Mouse (Mus musculus): ENCODE results near the gene Zbtb16. TPM values are rescaled to one million over a fixed set of nuclear protein-coding genes. Genes with fewer than 3 reads are reported as not detected.

The Zbtb16 gene
- total and polyA plus RNA-seq, 2 experiments: 7.2 to 24.2 TPM

DNA sequence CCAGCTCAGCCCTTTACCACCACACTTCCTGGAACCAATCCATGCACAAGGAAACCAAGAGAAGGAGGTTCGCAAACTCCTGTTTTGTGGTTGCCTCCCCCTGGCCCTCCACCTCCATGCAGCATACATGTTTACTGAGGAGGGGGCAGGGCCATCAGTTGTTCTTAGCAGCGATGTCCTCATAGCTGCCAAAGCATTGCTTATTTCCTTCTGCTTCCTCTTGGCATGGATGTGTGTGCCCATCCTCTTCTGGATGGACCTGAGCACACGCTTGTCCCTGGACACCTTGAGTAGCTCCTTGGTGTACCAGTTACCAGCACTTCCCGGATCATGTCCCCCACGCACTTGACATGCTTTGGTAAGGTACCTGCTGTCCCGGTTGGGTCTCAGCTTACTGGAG lies 64.5 kb downstream of the Zbtb16 start:
- no peak for TF ChIP-seq POLR2A (IDR thresholded peaks at IDR 0.05; ENCODE audit: extremely low read depth, insufficient read depth, low read length)
- no peak for TF ChIP-seq CTCF (IDR thresholded peaks at IDR 0.05; ENCODE audit: low read depth, low read length)
- DNase-seq (ENCODE audit: extremely low read depth, low read depth, low spot score): no peak

GRCm38 (mm10) chr9:48768965-48769364 lies 67.1 kb downstream of the Zbtb16 start:
- TF ChIP-seq CTCF (IDR thresholded peaks at IDR 0.05; ENCODE audit: low read depth, low read length): no peak
- Histone ChIP-seq H3K27ac (replicated peaks; ENCODE audit: insufficient read depth, low read depth, low read length) (no peak overlapping the region), H3K9ac (ENCODE audit: low read depth, low read length) (no peak overlapping the region), H3K4me1 (ENCODE audit: control insufficient read depth, insufficient read depth, low read length) (peaks cover 18% of the 10 kb centered on the region; the same call in 1 of the 2 replicates), H3K79me2 (ENCODE audit: control insufficient read depth, insufficient read depth, low read length) (peaks cover 37% of the 10 kb centered on the region; the same call in 1 of the 2 replicates), H3K4me3 (ENCODE audit: insufficient read depth, low read depth, low read length) (no peak overlapping the region), H3K27me3 (ENCODE audit: control insufficient read depth, insufficient read depth, low read length) (no peaks in the 10 kb centered on the region), H3K36me3 (ENCODE audit: control insufficient read depth, insufficient read depth, low read length) (no peaks in the 10 kb centered on the region)
- no peak for DNase-seq (ENCODE audit: extremely low read depth, low read depth, low spot score)
- WGBS: 89% methylated on average over 4 of the region's 4 CpGs

More for the DNA sequence above, 64.5 kb downstream of the Zbtb16 start:
- Histone ChIP-seq H3K27ac (replicated peaks; ENCODE audit: insufficient read depth, low read depth, low read length) (no peak overlapping the region), H3K9ac (ENCODE audit: low read depth, low read length) (no peak overlapping the region), H3K79me2 (ENCODE audit: control insufficient read depth, insufficient read depth, low read length) (peaks cover 29% of the 10 kb centered on the region; the same call in 1 of the 2 replicates), H3K4me3 (ENCODE audit: insufficient read depth, low read depth, low read length) (no peak overlapping the region), H3K4me1 (ENCODE audit: control insufficient read depth, insufficient read depth, low read length) (peaks cover 12% of the 10 kb centered on the region; the same call in 1 of the 2 replicates), H3K36me3 (ENCODE audit: control insufficient read depth, insufficient read depth, low read length) (peaks cover 2% of the 10 kb centered on the region; the same call in 1 of the 2 replicates), H3K27me3 (ENCODE audit: control insufficient read depth, insufficient read depth, low read length) (no peaks in the 10 kb centered on the region)
- 91% methylated on average over 6 of the region's 6 CpGs for WGBS

DNA sequence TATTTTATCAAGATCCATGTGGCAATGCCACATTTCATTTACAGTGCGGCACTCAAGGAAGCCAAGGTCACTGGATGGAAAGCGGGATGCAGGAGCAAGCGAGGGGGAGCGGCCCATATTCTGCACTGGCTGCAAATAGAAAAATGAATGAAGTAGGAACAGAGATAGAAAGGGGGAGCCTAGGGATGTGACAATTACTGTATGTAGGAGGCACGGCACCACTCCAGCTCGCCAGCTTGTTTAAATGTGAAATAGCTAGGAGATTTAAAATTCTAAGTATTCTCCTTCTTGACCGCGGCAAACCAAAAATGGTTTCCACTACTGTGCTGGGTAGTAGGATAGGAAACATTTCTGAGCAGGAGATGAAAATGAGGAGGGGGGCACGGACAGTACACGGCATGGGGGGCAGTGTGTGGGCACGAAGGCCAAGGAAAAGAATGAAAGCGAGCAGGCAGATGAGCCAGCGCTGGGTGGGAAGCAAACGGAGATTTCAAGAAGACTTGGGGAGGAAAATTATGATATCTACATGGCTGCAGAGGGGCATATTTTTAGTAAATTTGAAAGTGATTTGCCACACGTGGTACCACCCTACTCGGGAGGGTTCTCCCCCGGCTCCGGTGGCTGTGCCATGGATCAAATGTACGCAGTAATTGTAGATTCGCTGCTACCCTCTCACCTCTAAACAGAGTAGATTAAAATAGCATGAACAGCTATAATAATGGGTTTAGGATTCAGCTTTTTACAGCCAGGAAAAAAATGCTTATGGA lies 68.2 kb downstream of the Zbtb16 start:
- H3K36me3 ChIP-seq (ENCODE audit: control insufficient read depth, insufficient read depth, low read length): no peaks in the 10 kb centered on the region
- no peak overlapping the region for H3K4me3 ChIP-seq (ENCODE audit: insufficient read depth, low read depth, low read length)
- H3K27me3 ChIP-seq (ENCODE audit: control insufficient read depth, insufficient read depth, low read length): no peaks in the 10 kb centered on the region
- DNase-seq (ENCODE audit: extremely low read depth, low read depth, low spot score): no peak
- no peak overlapping the region for H3K27ac ChIP-seq (replicated peaks; ENCODE audit: insufficient read depth, low read depth, low read length)
- H3K4me1 ChIP-seq (ENCODE audit: control insufficient read depth, insufficient read depth, low read length): peaks cover 18% of the 10 kb centered on the region; the same call in 1 of the 2 replicates
- TF ChIP-seq POLR2A (IDR thresholded peaks at IDR 0.05; ENCODE audit: extremely low read depth, insufficient read depth, low read length) (no peak), CTCF (IDR thresholded peaks at IDR 0.05; ENCODE audit: low read depth, low read length) (no peak)
- H3K9ac ChIP-seq (ENCODE audit: low read depth, low read length): no peak overlapping the region
- WGBS: 86% methylated on average over 20 of the region's 20 CpGs
- H3K79me2 ChIP-seq (ENCODE audit: control insufficient read depth, insufficient read depth, low read length): peaks cover 33% of the 10 kb centered on the region; the same call in 1 of the 2 replicates

DNA sequence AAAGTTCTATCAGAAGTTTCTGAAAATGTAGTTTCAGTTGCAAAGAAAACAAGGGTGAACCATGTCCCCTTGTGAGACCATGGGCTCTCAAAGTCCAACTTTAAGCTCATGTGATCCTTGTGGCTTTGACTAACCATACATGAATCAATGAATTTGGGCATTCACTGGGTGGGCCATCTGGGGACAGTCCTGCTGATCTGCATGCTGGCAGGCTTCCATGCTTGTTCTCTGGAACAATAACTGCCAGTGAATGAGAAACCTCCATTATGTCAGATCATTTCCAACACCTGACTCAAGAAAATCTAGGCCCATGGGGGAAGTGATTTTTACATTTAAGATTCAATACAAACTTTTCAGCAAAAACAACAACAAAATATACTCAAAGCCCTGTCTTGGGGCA lies 70.1 kb downstream of the Zbtb16 start:
- Histone ChIP-seq H3K27me3 (ENCODE audit: control insufficient read depth, insufficient read depth, low read length) (no peaks in the 10 kb centered on the region), H3K36me3 (ENCODE audit: control insufficient read depth, insufficient read depth, low read length) (no peaks in the 10 kb centered on the region), H3K4me3 (ENCODE audit: insufficient read depth, low read depth, low read length) (no peak overlapping the region), H3K9ac (ENCODE audit: low read depth, low read length) (no peak overlapping the region), H3K79me2 (ENCODE audit: control insufficient read depth, insufficient read depth, low read length) (peaks cover 39% of the 10 kb centered on the region), H3K27ac (replicated peaks; ENCODE audit: insufficient read depth, low read depth, low read length) (peak overlapping the region; percentile 38; the same call in 1 of the 2 replicates), H3K4me1 (ENCODE audit: control insufficient read depth, insufficient read depth, low read length) (peaks cover 21% of the 10 kb centered on the region; the same call in 1 of the 2 replicates)
- TF ChIP-seq POLR2A (IDR thresholded peaks at IDR 0.05; ENCODE audit: extremely low read depth, insufficient read depth, low read length) (no peak), CTCF (IDR thresholded peaks at IDR 0.05; ENCODE audit: low read depth, low read length) (no peak)
- peak; percentile 63 for DNase-seq (ENCODE audit: extremely low read depth, low read depth, low spot score)

DNA sequence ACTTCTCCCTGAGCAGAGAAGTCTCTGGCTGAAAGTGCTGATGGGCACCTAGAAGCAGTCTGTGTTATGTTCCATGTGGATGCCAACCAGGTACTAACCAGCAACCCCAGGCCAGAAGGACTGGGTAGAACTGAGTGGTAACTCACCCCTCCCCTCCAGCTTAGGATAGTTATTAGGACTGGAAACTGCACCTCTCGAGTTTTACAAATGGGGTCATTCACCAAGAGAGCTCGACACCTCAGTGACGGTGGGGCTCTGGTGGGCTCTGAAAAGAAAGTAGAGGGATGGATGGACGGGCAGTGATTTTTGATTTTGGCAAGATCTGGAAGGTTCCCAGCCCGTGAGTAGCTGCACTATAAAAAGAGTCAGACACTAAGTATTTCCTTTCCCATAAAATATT lies 71.7 kb downstream of the Zbtb16 start:
- Histone ChIP-seq H3K9ac (ENCODE audit: low read depth, low read length) (no peak overlapping the region), H3K27ac (replicated peaks; ENCODE audit: insufficient read depth, low read depth, low read length) (no peak overlapping the region), H3K27me3 (ENCODE audit: control insufficient read depth, insufficient read depth, low read length) (no peaks in the 10 kb centered on the region), H3K4me1 (ENCODE audit: control insufficient read depth, insufficient read depth, low read length) (peaks cover 30% of the 10 kb centered on the region), H3K36me3 (ENCODE audit: control insufficient read depth, insufficient read depth, low read length) (no peaks in the 10 kb centered on the region), H3K79me2 (ENCODE audit: control insufficient read depth, insufficient read depth, low read length) (peaks cover 42% of the 10 kb centered on the region), H3K4me3 (ENCODE audit: insufficient read depth, low read depth, low read length) (no peak overlapping the region)
- TF ChIP-seq CTCF (IDR thresholded peaks at IDR 0.05; ENCODE audit: low read depth, low read length) (no peak), POLR2A (IDR thresholded peaks at IDR 0.05; ENCODE audit: extremely low read depth, insufficient read depth, low read length) (no peak)
- no peak for DNase-seq (ENCODE audit: extremely low read depth, low read depth, low spot score)
- WGBS: 96% methylated on average over 5 of the region's 5 CpGs
